Mouse (Mus musculus): Measurements from ENCODE around the gene Arhgap24. TPM values are rescaled to one million over a fixed set of nuclear protein-coding genes. Genes with fewer than 3 reads are reported as not detected.
A peak's percentile ranks its signal among the peaks of the same experiment; 100 is the strongest.
"Not testable (repeated sequence)": the region's sequence is repeated elsewhere in the genome, so short reads cannot be mapped to it uniquely, and the experiment has no call there.

The Arhgap24 gene
- total RNA-seq, 2 experiments from 2014 or later = 0.96 to 2.3 TPM

DNA sequence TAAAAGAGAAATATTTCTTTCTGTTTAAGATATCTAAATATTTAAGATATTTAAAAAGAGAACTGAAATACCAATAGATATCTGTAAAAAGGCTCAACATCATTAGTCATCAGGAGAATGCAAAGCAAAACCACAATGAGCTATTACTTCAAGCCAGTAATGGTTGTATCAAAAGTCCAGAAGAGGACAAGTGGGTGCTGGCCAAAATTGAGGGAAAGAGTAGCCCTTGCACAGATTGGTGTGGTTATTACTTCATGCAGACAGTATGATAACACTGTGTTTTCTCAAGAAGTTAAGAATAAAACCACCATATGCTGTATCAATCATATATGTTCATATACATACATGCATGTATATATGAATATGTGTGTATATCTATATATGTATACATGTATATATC lies 376.9 kb downstream of the Arhgap24 start:
- no peak for ATAC-seq (replicated peaks; ENCODE audit: poor library complexity)

DNA sequence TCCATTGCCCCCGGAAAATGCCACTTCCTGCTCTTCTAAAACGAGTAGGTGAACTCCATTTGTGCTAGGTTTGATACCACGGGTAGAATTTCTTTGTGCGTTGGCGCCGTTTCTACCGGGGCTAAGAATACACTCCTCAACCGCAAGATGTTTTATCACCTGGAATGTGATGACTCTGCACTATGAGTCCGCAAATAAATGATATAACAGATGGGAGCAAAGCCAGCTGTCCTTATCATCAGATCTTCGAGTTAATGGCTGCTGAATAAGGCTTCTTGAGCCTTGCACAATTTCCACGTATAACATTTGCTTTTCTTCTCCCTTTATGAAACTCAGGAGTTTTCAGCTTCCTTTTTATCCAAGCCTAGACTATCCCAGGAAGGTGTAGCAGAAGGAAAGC lies 378.6 kb downstream of the Arhgap24 start:
- ATAC-seq (replicated peaks; ENCODE audit: poor library complexity) = no peak

DNA sequence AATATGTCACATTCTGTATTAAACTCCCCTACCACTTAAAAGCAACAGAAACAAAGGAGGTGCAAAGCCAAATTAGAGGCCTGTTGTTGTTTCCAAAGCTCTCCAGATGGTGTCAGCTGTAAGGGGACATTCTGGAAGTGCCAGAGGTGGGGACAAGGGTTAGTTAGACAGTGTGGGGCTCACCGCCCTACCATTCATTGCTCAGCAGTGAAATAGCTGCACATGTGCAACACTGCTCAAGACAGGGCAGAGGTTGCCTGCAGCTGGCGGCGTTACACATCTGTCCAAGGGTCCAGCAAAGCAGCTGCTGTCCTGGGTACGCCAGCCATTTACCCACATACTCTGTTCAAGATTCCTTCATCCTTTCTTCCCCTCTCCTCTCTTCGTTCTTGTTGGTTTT lies 387.0 kb downstream of the Arhgap24 start:
- no peak for ATAC-seq (replicated peaks; ENCODE audit: poor library complexity)

DNA sequence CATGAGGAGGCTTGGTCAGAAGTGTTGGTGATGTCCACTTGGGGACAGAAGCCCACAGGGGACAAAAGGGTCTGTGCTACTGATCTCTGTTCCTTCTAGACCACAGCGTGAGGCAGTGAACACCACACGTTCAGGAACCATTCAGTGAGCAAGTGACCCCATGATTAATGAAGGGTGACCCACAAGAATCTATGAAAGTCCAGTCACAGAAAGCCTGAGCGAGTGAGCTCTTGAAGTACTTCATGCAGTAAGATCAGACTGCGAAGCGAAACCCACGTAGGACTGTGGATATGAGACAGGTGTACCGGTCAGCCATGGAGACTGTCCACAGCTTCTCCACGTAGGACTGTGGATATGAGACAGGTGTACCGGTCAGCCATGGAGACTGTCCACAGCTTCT lies 391.8 kb downstream of the Arhgap24 start:
- ATAC-seq (replicated peaks; ENCODE audit: poor library complexity) = not testable (repeated sequence)

DNA sequence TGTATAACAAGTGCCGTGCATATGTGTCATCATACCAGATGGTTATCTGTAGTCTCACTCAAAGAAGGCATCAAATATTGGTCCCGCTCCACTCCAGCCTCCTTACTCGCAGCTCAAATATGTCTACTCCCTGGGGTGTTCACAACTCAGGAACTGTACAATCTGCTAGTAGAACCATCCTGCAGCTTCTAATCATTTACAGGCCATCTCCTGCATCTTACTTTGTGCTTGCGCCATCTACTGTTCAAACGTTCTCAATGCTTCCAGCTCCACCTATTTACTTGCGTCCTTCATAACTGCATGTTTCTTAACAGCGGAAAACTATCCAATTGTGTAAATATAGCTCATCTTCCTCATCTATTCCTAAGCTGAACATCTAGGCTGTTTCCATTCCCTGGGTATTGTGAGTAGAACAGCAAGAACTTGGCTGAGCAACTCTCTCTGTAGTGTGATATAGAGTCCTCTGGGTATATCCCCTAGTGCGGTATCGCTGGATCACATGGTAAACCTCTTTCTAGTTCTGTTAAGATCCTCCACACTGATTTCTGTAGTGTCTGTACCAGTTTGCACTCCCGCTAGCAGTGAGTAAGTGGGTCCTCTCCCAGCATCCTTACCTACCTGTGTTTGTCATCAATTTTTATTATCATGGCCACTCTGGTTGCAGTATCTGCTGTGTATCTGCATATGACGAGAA lies 393.6 kb downstream of the Arhgap24 start:
- ATAC-seq (replicated peaks; ENCODE audit: poor library complexity) = peak; percentile 88

DNA sequence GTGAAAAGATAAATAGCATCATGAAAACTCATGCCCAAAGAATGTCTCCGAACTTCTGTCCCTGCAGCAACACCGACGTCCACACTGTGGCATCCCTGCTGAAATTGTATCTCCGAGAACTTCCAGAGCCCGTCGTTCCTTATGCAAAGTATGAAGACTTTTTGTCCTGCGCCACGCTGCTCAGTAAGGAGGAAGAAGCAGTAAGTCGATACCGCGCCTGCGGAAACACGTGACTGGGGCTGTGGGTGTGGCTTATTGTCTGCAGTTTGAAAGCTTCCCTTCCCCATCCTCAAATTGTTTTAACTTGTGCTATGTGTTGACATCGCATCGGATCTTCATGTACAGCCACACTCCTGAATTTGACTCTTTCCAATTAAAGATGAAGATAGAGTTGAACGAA lies 394.4 kb downstream of the Arhgap24 start:
- peak; percentile 57 for ATAC-seq (replicated peaks; ENCODE audit: poor library complexity)

DNA sequence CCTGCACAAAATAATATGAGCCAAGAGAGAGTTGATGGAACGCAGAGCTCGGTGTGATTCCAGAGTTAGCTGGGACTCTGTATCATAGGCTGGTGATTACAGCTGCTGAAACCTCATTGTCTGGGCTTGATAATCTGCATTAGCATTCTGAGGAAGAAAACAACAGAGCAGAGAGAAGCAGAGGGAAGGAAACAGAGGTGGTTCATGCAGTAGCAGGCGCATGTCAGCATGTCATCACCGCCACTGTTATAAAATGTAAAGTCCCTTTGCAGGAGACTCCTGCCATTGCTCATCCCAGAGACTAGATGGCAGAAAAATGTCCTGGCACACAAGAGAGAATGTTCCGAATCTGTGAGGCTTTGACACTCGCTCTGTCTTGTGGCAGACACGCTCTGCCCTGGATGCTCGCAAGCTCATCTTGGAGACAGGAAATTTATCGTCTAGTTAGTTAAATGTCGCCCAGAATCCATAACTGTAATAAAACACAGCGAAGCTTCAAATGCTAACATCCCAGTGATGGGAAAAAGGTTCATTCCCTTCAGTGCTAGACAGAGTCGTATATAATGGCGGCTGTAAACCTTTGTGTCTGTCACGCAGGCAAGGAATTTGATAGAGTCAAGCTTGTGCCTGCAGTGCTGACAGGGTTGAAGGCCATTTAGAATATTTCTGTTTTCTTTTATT lies 407.4 kb downstream of the Arhgap24 start:
- ATAC-seq (replicated peaks; ENCODE audit: poor library complexity) = no peak

DNA sequence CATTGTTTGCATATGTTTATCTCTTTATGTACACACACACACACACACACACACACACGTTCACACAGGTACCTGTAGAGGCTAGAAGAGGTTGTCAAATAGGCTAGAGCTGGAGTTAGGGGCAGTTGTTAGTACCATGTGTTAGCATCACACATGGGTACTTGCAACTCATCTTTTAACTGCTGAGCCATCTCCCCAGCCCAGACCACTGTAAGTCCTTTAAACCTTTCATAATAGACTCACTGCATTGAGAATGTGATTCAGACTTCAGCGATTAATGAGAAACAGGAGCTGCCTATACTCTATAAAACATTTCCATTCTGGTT lies 407.9 kb downstream of the Arhgap24 start:
- no peak for ATAC-seq (replicated peaks; ENCODE audit: poor library complexity)

DNA sequence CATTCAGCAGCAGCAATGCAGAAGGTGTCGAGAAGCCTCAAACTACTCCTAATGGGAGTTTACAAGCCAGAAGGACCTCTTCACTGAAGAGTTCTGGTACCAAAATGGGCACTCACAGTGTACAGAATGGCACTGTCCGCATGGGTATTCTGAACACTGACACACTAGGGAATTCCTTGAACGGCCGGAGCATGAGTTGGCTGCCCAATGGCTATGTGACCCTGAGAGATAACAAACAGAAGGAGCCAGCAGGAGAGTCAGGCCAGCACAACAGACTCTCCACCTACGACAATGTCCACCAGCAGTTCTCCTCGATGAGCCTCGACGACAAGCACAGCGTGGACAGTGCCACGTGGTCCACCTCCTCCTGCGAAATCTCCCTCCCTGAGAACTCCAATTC lies 411.0 kb downstream of the Arhgap24 start:
- no peak for ATAC-seq (replicated peaks; ENCODE audit: poor library complexity)

DNA sequence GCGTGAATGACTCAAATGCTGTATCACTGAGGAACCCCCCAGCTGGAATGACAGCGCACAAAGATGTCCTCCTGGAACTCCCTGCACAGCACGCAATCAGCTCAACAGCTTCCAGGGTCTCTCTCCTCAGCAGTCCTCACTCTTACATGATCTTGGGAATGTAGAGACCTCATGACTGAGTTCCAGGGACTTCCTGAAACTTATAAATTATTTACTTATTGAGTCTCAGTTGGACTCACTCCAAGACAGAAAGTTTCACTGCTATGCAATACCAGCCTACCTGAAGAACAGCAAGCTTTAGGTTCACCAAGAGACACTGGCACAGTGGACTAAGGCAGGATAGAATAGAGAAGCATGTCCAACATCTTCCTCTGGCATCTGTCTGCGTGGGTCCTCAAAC lies 417.1 kb downstream of the Arhgap24 start:
- no peak for ATAC-seq (replicated peaks; ENCODE audit: poor library complexity)

DNA sequence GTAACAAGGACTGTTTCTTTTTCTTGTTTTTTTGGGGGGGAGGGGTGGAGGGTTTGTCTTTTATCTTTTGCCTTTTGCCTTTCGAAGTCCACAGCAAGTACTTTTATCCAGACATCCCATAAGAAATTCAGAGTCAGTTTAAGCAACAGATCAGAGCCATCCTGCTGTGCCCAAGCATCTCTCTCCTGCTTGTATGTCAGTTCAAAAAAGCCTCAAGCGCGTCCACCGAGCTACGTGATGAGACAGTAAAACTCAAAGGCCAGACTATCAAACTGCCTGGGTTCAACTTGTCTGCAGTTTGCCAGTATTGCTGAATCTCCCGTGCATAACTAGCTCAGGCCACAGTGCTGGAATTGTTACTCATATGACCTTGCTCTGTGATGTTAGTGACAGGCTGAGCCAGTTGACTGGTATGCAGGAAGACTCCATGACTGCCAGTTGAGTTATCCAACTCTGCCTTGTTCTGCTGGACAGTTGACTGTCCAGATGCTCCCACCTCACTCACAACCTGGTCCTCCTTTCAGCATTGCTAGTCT lies 418.6 kb downstream of the Arhgap24 start:
- ATAC-seq (replicated peaks; ENCODE audit: poor library complexity) = no peak

DNA sequence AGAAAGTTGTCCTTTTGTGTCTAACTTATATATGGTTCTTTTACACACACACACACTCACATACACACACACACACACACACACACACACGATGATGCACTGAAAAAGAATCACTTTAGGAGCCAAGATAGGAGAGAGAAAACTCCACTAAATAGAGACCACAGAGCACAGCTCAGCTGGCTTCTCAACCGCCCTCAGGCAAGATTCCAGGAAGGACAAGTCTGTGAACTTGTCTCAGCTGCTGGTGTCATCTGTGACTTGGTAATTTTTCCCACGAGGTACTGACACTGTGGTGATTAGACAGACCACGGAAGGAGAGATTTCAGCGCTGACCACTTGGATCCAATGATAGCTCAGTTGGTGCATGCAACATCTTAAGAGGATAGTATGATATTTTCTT lies 420.0 kb downstream of the Arhgap24 start:
- ATAC-seq (replicated peaks; ENCODE audit: poor library complexity) = no peak

DNA sequence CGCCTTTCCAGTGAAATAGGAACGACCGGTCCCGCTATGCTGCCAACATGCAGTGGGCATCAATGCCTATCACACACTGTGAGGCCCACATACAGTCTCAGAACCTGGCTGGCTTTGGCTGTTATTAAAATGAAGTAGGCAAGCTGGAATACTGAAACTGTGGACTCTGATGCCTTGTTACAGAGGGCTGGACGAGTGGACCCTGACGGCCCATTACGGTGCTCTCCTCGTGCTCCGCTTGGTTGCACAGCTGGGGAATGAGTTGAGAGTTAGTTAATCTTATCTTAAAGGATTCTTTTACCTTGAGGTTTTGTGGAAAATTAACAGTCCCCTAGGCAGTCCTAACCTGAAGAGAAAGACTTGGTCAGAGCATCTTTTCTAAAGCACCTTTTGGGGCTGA lies 422.3 kb downstream of the Arhgap24 start:
- no peak for ATAC-seq (replicated peaks; ENCODE audit: poor library complexity)

DNA sequence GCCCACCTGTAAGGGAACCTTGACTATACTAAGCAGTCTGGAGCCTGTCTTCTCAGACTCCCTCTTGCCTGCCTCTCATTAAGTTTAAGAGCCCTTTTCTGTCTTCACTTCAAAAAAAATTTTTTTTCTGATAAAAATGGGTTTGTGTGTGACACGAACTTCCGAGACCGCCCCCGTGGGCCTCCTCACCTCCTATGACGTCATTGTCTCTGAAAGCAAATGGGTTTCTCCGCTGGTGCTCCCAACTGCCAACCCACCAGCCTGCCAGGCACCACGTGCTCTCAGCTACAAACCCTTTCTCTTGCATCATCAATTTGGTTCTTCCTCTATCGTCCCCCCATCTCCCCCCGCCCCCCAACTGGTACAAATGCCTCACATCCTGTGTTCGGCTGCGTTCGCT lies 422.9 kb downstream of the Arhgap24 start:
- no peak for ATAC-seq (replicated peaks; ENCODE audit: poor library complexity)

DNA sequence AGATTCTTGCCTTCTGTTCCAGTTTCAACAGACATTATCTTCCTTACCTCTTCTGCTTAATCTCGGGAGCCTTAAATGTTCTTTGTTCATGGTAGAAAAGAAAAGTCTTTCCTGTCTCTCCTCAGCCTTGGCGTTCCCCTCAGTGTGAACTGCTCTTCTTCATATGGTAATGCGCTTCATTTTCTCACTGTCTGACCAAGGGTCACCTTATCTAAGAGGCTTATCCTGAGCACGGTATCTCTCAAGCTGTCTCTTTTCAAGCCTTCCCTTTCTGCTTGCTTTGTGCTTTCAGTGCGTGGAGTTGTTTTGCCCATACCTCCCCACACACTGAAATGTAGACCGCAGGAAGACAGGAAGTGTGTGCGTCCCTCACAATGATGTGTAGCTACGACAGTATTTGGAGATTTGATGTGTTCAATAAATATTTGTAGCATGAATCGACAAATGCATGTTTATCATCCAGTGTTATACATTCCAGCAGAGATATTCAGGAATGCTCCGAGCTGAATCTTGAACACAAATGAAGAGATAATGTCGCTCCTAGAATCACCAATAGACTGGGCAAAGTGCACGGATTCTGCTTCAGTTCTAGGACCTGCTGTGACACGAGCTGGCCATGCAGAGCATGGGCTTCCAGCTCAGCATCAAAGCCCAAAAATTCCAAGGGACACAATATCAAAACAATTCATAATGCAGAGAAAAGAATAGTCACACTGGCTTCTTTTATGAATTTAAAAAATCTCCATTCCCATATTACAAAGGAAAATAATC lies 424.4 kb downstream of the Arhgap24 start:
- ATAC-seq (replicated peaks; ENCODE audit: poor library complexity) = no peak

DNA sequence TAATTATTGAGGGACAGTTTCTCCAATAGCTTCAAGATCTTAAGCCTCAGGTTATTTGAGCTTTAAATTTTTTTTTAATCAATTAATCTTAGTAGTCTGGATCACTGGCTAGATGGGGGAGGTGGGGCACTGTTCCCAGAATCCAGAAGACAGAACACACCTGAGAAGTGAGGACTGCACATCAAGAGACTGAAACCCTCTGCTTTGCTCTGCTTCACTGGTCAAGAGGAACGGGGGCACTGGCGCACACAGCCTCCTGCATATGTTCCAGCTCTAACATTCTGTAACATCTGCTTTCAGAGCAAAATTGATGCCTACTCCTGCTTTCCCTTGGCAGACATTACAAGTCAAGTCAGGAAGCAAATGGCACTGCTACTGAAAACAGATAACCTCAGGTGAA lies 439.0 kb downstream of the Arhgap24 start:
- ATAC-seq (replicated peaks; ENCODE audit: poor library complexity) = no peak

DNA sequence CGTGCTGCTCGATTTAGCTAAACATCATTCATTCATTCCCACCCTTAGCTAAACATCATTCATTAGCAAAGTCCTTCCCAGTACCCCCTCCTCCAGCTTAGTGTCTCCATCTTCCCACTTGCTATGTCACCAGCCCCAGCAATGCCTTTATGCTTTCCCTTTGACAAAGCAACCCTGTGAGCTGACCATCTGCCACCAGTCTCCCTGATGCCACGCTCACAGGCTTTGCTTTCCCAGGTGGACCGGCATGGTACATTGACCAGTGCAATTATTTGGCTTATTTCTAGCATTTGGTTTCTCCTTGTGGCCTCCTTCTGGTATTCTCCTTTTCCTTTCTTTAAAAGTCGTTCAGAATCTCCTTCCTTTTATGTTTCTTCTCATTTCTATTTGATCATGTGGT lies 445.6 kb downstream of the Arhgap24 start:
- no peak for ATAC-seq (replicated peaks; ENCODE audit: poor library complexity)

DNA sequence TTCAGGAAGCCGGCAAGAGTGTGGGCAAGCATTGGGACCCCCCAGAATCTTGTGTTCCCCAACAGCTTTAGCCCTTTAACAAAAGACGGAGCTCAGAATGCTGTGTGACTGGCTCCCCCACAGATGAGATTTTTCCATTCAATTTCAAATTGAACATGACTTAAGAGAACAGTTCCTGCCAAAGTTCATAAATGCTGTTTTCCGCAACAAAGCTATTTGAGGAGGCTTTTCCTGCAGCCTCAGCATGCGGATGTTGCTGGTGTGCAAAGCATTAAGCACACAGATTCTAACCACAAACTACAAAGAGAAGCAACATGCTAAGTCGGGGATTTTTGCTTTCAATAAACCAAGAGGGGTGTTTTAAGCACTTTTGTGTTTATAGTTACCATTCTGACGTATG lies 449.0 kb downstream of the Arhgap24 start:
- ATAC-seq (replicated peaks; ENCODE audit: poor library complexity) = no peak

DNA sequence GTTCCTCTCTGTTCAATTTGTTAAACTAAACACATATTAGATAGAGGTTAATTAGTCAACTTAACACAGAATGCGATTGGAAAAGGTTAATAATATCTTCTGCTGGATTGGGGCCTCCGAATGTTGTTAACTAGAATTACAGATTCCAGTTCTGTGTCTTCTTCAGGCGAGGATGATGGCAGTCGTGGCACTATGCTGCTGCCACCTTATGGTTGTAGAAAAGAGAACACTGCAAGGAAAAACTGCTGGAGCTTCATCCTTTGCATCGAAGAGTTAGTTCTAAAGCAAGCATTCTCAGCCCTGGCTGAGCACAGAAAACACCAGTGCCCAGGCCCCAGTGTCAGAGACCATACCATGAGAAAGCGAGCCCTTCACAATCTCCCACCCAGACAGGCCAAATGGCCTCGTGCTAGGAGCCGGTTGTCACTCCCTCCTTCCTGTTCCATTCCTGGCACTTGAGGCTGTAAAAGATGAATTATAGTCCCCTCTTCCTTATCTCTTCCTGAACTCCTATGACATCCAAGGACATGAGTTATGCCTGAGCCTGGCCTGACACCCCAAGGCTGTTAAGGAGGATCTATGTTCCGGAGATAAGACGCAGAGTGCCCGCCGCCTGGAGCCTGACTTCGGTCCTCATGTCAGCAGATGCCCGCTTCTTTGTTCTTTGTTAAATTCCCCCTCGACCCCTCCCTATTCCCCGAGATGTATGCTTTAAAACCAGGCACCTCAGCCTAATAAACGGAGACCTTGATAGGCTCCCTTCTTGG lies 462.9 kb downstream of the Arhgap24 start:
- ATAC-seq (replicated peaks; ENCODE audit: poor library complexity) = not testable (repeated sequence)

DNA sequence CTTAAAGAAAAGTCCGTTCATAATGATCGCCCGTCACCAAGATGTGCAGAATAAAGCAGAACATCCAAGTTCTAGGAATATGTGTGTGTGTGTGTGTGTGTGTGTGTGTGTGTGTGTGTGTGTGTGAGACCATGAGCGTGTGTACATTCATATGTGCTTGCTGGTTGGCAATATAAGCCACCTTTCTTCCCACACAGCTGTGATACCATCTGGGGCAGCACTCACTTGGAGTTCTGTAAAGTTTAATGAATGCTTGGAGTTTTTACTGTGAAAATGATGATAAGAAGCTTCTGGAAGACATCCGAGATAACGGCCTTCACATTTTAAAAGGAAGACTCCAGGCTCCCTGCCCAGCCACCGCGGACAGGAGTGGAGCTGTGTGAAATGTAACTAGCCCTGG lies 465.4 kb downstream of the Arhgap24 start:
- no peak for ATAC-seq (replicated peaks; ENCODE audit: poor library complexity)

DNA sequence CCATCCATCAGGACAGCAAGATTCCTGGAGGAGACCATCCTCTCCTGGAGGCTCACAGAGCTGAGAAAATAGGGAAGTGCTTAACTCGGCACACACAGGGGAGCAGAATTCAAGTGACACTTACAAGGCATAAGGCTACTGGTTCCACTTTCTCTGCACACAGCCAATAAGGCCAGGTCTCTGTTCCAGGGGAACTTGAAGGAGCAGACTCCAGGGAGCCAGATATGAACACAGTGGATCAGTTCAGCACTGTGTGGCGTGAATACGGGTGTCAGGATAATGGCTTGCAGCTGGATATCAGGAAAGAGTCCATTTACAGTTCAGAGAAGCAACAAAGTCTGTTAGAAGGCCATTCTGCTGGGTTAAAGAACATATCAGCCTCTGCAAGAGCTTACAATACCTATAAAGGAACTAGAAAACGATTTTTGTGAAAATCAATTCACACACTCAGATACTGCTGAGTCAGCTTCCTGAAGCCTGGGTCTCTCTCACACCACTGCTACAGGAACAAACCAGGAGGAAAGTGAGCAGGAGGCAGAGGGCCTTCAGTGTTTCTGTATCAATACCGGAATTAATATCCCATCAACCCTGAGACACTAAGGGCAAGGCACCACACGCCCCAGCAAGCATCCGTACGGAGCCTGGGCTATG lies 466.0 kb downstream of the Arhgap24 start:
- ATAC-seq (replicated peaks; ENCODE audit: poor library complexity) = no peak

Measured in megakaryocyte progenitor cell, adult 5-6 weeks (primary cell).